Mouse (Mus musculus) embryonic fibroblast, embryonic 13.5 days (primary cell): ENCODE results near the gene D8Ertd738e.

ENCODE experiments used
- CTCF ChIP-seq: IDR thresholded peaks from 2 replicates; pipeline ENCODE4 v1.5.1; 2011; ENCODE audit warnings: mild to moderate bottlenecking, control low read depth, low read length, moderate library complexity, borderline replicate concordance; ENCODE audit not compliant: insufficient read depth
- POLR2A ChIP-seq: IDR thresholded peaks from 2 replicates; pipeline ENCODE4 v1.6.1; 2011; ENCODE audit warnings: low read depth, mild to moderate bottlenecking, control low read depth, low read length, moderate library complexity

DNA sequence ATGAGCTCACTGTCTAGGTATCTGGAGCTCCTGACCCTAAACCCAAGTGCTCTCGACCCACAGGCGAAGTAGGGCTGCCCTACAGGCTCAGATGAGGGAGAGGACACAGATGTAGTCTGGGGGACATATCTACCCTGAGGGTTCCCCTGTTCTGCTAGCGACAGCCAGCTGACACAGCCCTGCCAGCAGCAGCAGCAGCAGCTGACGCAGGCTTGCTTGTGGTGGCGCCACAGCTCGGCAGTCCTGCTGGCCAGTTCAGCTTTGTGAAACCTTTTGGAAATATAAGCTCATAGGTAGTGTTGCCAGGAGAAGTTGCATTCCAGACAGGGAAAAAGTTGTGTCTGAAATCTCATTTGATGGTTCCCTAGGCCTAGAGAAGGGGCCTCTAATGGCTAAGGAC is 8.4 kb downstream of the D8Ertd738e start:
- TF ChIP-seq CTCF (no peak), POLR2A (no peak)
